Mouse (Mus musculus): ENCODE results near the gene Hic2. TPM values are rescaled to one million over a fixed set of nuclear protein-coding genes. Genes with fewer than 3 reads are reported as not detected.

Gene Hic2
- polyA plus RNA-seq (2014; fragmentation: Nextera tagmentation; extraction: Ambion mirVana): 7.0 and 8.3 TPM in 2 replicates

- peaks cover 42% of the 10 kb centered on the region for H3K4me1 ChIP-seq (replicated peaks; ENCODE audit: control insufficient read depth, insufficient read depth, low read length)
- peak; percentile 92 for ATAC-seq (replicated peaks; ENCODE audit: low FRiP score)
- H3K27me3 ChIP-seq (replicated peaks; ENCODE audit: control insufficient read depth, insufficient read depth, low read length): no peaks in the 10 kb centered on the region
- H3K36me3 ChIP-seq (ENCODE audit: control insufficient read depth, insufficient read depth, low read length): no peaks in the 10 kb centered on the region
- H3K9me3 ChIP-seq (ENCODE audit: control insufficient read depth, low read length): no peaks in the 10 kb centered on the region
- peak within 1 kb of the TSS; percentile 82 for H3K4me3 ChIP-seq (ENCODE audit: low read depth, low read length)
- peak within 1 kb of the TSS; percentile 89 for H3K9ac ChIP-seq (ENCODE audit: low read depth, low read length)
- peak within 1 kb of the TSS; percentile 95 for H3K4me2 ChIP-seq
- WGBS: 2% methylated on average over 59 of the region's 59 CpGs
- DNase-seq (ENCODE audit: low spot score): peak; percentile 95
- peak within 1 kb of the TSS; percentile 77 for H3K27ac ChIP-seq (ENCODE audit: low read depth, low read length)
Measured at GRCm38 (mm10) chr16:17232794-17233701, at the start of gene Hic2. Gene Hic2 (plus strand): TSS chr16:17233572.

GRCm38 (mm10) chr16:17185475-17185874, 47.9 kb upstream of the Hic2 start:
- Histone ChIP-seq H3K4me2 (no peak overlapping the region), H3K9me3 (ENCODE audit: control insufficient read depth, low read length) (no peaks in the 10 kb centered on the region), H3K4me1 (replicated peaks; ENCODE audit: control insufficient read depth, insufficient read depth, low read length) (peaks cover 5% of the 10 kb centered on the region; the same call in 1 of the 2 replicates), H3K27ac (ENCODE audit: low read depth, low read length) (no peak overlapping the region), H3K4me3 (ENCODE audit: low read depth, low read length) (no peak overlapping the region), H3K9ac (ENCODE audit: low read depth, low read length) (no peak overlapping the region), H3K27me3 (replicated peaks; ENCODE audit: control insufficient read depth, insufficient read depth, low read length) (no peaks in the 10 kb centered on the region), H3K36me3 (ENCODE audit: control insufficient read depth, insufficient read depth, low read length) (peaks cover 3% of the 10 kb centered on the region; the same call in 1 of the 2 replicates)
- DNase-seq (ENCODE audit: low spot score): no peak
- no peak for ATAC-seq (replicated peaks; ENCODE audit: low FRiP score)

- no peak overlapping the region for H3K9ac ChIP-seq (ENCODE audit: low read depth, low read length)
- H3K9me3 ChIP-seq (ENCODE audit: control insufficient read depth, low read length): no peaks in the 10 kb centered on the region
- H3K27me3 ChIP-seq (replicated peaks; ENCODE audit: control insufficient read depth, insufficient read depth, low read length): no peaks in the 10 kb centered on the region
- DNase-seq (ENCODE audit: low spot score): no peak
- peaks cover 11% of the 10 kb centered on the region; the same call in 1 of the 2 replicates for H3K36me3 ChIP-seq (ENCODE audit: control insufficient read depth, insufficient read depth, low read length)
- ATAC-seq (replicated peaks; ENCODE audit: low FRiP score): no peak
- no peaks in the 10 kb centered on the region for H3K4me1 ChIP-seq (replicated peaks; ENCODE audit: control insufficient read depth, insufficient read depth, low read length)
- H3K27ac ChIP-seq (ENCODE audit: low read depth, low read length): no peak overlapping the region
- H3K4me3 ChIP-seq (ENCODE audit: low read depth, low read length): no peak overlapping the region
- 91% methylated on average over 4 of the region's 4 CpGs for WGBS
- no peak overlapping the region for H3K4me2 ChIP-seq
Measured at GRCm38 (mm10) chr16:17193823-17194222, 39.5 kb upstream of the Hic2 start.

GRCm38 (mm10) chr16:17200121-17200952, 33.0 kb upstream of the Hic2 start:
- H3K27ac ChIP-seq (ENCODE audit: low read depth, low read length): peak overlapping the region; percentile 79
- H3K36me3 ChIP-seq (ENCODE audit: control insufficient read depth, insufficient read depth, low read length): peaks cover 10% of the 10 kb centered on the region; the same call in 1 of the 2 replicates
- H3K4me3 ChIP-seq (ENCODE audit: low read depth, low read length): peak overlapping the region; percentile 95
- WGBS: 2% methylated on average over 24 of the region's 24 CpGs
- H3K9me3 ChIP-seq (ENCODE audit: control insufficient read depth, low read length): no peaks in the 10 kb centered on the region
- H3K4me1 ChIP-seq (replicated peaks; ENCODE audit: control insufficient read depth, insufficient read depth, low read length): peaks cover 11% of the 10 kb centered on the region
- H3K27me3 ChIP-seq (replicated peaks; ENCODE audit: control insufficient read depth, insufficient read depth, low read length): no peaks in the 10 kb centered on the region
- peak overlapping the region; percentile 97 for H3K9ac ChIP-seq (ENCODE audit: low read depth, low read length)
- no peak for ATAC-seq (replicated peaks; ENCODE audit: low FRiP score)
- H3K4me2 ChIP-seq: peak overlapping the region; percentile 80
- DNase-seq (ENCODE audit: low spot score): no peak

GRCm38 (mm10) chr16:17200953-17201707, 32.2 kb upstream of the Hic2 start:
- peak overlapping the region; percentile 97 for H3K9ac ChIP-seq (ENCODE audit: low read depth, low read length)
- under 1% methylated on average over 72 of the region's 72 CpGs for WGBS
- peak; percentile 85 for DNase-seq (ENCODE audit: low spot score)
- no peaks in the 10 kb centered on the region for H3K9me3 ChIP-seq (ENCODE audit: control insufficient read depth, low read length)
- H3K4me3 ChIP-seq (ENCODE audit: low read depth, low read length): peak overlapping the region; percentile 95
- peak overlapping the region; percentile 79 for H3K27ac ChIP-seq (ENCODE audit: low read depth, low read length)
- peak; percentile 87 for ATAC-seq (replicated peaks; ENCODE audit: low FRiP score)
- peaks cover 11% of the 10 kb centered on the region for H3K4me1 ChIP-seq (replicated peaks; ENCODE audit: control insufficient read depth, insufficient read depth, low read length)
- peaks cover 3% of the 10 kb centered on the region for H3K27me3 ChIP-seq (replicated peaks; ENCODE audit: control insufficient read depth, insufficient read depth, low read length)
- peak overlapping the region; percentile 80 for H3K4me2 ChIP-seq
- H3K36me3 ChIP-seq (ENCODE audit: control insufficient read depth, insufficient read depth, low read length): peaks cover 8% of the 10 kb centered on the region; the same call in 1 of the 2 replicates

- H3K27ac ChIP-seq (ENCODE audit: low read depth, low read length): no peak overlapping the region
- no peak overlapping the region for H3K9ac ChIP-seq (ENCODE audit: low read depth, low read length)
- 65% methylated on average over 2 of the region's 2 CpGs for WGBS
- 0 out of 2 replicates have a peak, but pooled peaks have one; percentile 13 for ATAC-seq (replicated peaks; ENCODE audit: low FRiP score)
- peaks cover 6% of the 10 kb centered on the region for H3K27me3 ChIP-seq (replicated peaks; ENCODE audit: control insufficient read depth, insufficient read depth, low read length)
- H3K9me3 ChIP-seq (ENCODE audit: control insufficient read depth, low read length): no peaks in the 10 kb centered on the region
- no peak for DNase-seq (ENCODE audit: low spot score)
- H3K4me2 ChIP-seq: no peak overlapping the region
- H3K4me1 ChIP-seq (replicated peaks; ENCODE audit: control insufficient read depth, insufficient read depth, low read length): peaks cover 11% of the 10 kb centered on the region
- no peak overlapping the region for H3K4me3 ChIP-seq (ENCODE audit: low read depth, low read length)
- H3K36me3 ChIP-seq (ENCODE audit: control insufficient read depth, insufficient read depth, low read length): peaks cover 8% of the 10 kb centered on the region; the same call in 1 of the 2 replicates
Measured at GRCm38 (mm10) chr16:17201977-17202376, 31.4 kb upstream of the Hic2 start.

GRCm38 (mm10) chr16:17202549-17202948, 30.8 kb upstream of the Hic2 start, which contains the start of gene Ube2l3:
Gene Ube2l3 (minus strand): TSS chr16:17202649.
- WGBS: 85% methylated on average over 1 of the region's 1 CpGs
- Histone ChIP-seq H3K4me2 (peak within 1 kb of the TSS; percentile 80), H3K9ac (ENCODE audit: low read depth, low read length) (peak within 1 kb of the TSS; percentile 97), H3K27ac (ENCODE audit: low read depth, low read length) (no peak within 1 kb of the TSS), H3K4me1 (replicated peaks; ENCODE audit: control insufficient read depth, insufficient read depth, low read length) (peaks cover 11% of the 10 kb centered on the region), H3K9me3 (ENCODE audit: control insufficient read depth, low read length) (no peaks in the 10 kb centered on the region), H3K27me3 (replicated peaks; ENCODE audit: control insufficient read depth, insufficient read depth, low read length) (peaks cover 6% of the 10 kb centered on the region), H3K36me3 (ENCODE audit: control insufficient read depth, insufficient read depth, low read length) (peaks cover 8% of the 10 kb centered on the region; the same call in 1 of the 2 replicates), H3K4me3 (ENCODE audit: low read depth, low read length) (peak within 1 kb of the TSS; percentile 95)
- DNase-seq (ENCODE audit: low spot score) (no peak), ATAC-seq (replicated peaks; ENCODE audit: low FRiP score) (no peak)

- Histone ChIP-seq H3K4me3 (ENCODE audit: low read depth, low read length) (no peak overlapping the region), H3K36me3 (ENCODE audit: control insufficient read depth, insufficient read depth, low read length) (no peaks in the 10 kb centered on the region), H3K4me1 (replicated peaks; ENCODE audit: control insufficient read depth, insufficient read depth, low read length) (peaks cover 16% of the 10 kb centered on the region), H3K27me3 (replicated peaks; ENCODE audit: control insufficient read depth, insufficient read depth, low read length) (peaks cover 6% of the 10 kb centered on the region), H3K9ac (ENCODE audit: low read depth, low read length) (no peak overlapping the region), H3K4me2 (no peak overlapping the region), H3K9me3 (ENCODE audit: control insufficient read depth, low read length) (no peaks in the 10 kb centered on the region), H3K27ac (ENCODE audit: low read depth, low read length) (no peak overlapping the region)
- no peak for ATAC-seq (replicated peaks; ENCODE audit: low FRiP score)
- 3% methylated on average over 6 of the region's 6 CpGs for WGBS
- DNase-seq (ENCODE audit: low spot score): no peak
Measured at GRCm38 (mm10) chr16:17204990-17205389, 28.4 kb upstream of the Hic2 start.
